In the genomic region with DNA sequence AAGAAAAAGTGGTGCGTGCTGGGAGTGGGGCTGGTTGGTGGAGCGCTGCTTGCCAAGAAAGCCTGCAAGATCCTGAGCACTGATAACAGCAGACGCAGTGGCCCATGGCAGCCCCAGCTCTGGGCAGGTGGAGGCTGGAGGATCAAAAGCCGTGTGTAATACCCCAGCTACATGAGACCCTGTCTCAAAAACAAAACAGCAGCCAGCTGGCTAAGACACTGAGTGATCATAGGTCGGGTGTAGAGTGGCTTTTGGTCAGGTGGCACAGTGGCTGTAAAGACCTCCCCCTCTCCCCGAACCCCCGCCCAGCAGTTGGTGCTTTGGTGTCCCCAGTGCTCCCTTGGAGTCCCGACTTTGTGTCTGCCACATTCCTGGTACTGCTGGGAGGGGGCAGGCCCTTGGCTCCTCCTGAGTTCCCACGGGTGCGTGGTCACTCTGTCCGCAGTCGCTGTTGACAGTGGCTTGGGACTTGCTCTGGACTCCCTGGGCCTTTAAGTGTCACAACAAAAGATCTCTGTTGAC, we compare ENCODE assay signal across 8 mouse cellular contexts. TPM values are rescaled to one million over a fixed set of nuclear protein-coding genes. Genes with fewer than 3 reads are reported as not detected.
DNase-seq lines count a peak whose midpoint lies in the region; ATAC-seq and TF ChIP-seq lines count a peak whose summit lies in the region.

No protein-coding gene starts in this region.

- peak overlapping the region; percentile 94 for H3K27ac ChIP-seq in heart, embryonic 13.5 days (replicated peaks)
- peak overlapping the region; percentile 56; the same call in 1 of the 2 replicates for H3K27ac ChIP-seq in CH12.LX (ENCODE audit: insufficient read depth, low read depth)
- peak overlapping the region; percentile 77 for H3K27ac ChIP-seq in embryonic fibroblast, embryonic 13.5 days (ENCODE audit: insufficient read depth, low read length)
- peak overlapping the region; percentile 92 for H3K27ac ChIP-seq in limb, embryonic 12.5 days
- H3K27ac ChIP-seq in neural tube, embryonic 15.5 days (replicated peaks) = peak overlapping the region; percentile 74

- in situ Hi-C loops in CH12.LX (cut with MboI; ENCODE audit: low pct_ligation_motif_present, low pct_unique_long_range_greater_than_20kb, low sequenced_read_pairs) = loop anchor here (5.0 kb wide), 1 partner anchor 73 kb away; no protein-coding TSS in a partner anchor

- no peaks in the 10 kb centered on the region for H3K9me3 ChIP-seq in heart, embryonic 13.5 days
- H3K9me3 ChIP-seq in CH12.LX (replicated peaks; ENCODE audit: low read length) = peaks cover 4% of the 10 kb centered on the region
- no peaks in the 10 kb centered on the region for H3K9me3 ChIP-seq in limb, embryonic 12.5 days
- H3K9me3 ChIP-seq in neural tube, embryonic 15.5 days (replicated peaks) = no peaks in the 10 kb centered on the region

- H3K36me3 ChIP-seq in heart, embryonic 13.5 days = peaks cover 26% of the 10 kb centered on the region
- H3K36me3 ChIP-seq in CH12.LX (replicated peaks in 1 of 2; ENCODE audit: control insufficient read depth in 1 of 2, insufficient read depth in 1 of 2, low read length in 1 of 2) = peaks cover 21 to 76% of the 10 kb centered on the region in 2 experiments
- H3K36me3 ChIP-seq in limb, embryonic 12.5 days = peaks cover 36% of the 10 kb centered on the region
- peaks cover 23% of the 10 kb centered on the region for H3K36me3 ChIP-seq in neural tube, embryonic 15.5 days

- no peak for TF ChIP-seq RAD21 in CH12.LX (IDR thresholded peaks at IDR 0.05; ENCODE audit: low read depth, low read length)

- ATAC-seq in heart, embryonic 13.5 days (ENCODE audit: extremely low read depth, insufficient number of reproducible peaks, low FRiP score, low TSS enrichment) = peak; percentile 28
- peak; percentile 44 for ATAC-seq in limb, embryonic 12.5 days (ENCODE audit: insufficient number of reproducible peaks, insufficient read depth, low FRiP score, low TSS enrichment, low read depth)
- ATAC-seq in neural tube, embryonic 15.5 days (ENCODE audit: low FRiP score) = peak; percentile 56

- DNase-seq in heart, adult 11 months = no peak
- no peak for DNase-seq in CH12.LX (ENCODE audit: extremely low read depth)
- DNase-seq in cerebellum, postnatal 14 days = no peak
- no peak for DNase-seq in cerebellum, adult 18-20 months

- TF ChIP-seq CTCF in CH12.LX (conservative IDR thresholded peaks at IDR 0.05 in 1 of 2, IDR thresholded peaks at IDR 0.05 in 1 of 2; ENCODE audit: low read depth in 2 of 2, low read length in 2 of 2) = no peak
- TF ChIP-seq CTCF in embryonic fibroblast, embryonic 13.5 days (IDR thresholded peaks at IDR 0.05; ENCODE audit: borderline replicate concordance, insufficient read depth, low read length) = no peak

- H3K4me2 ChIP-seq in heart, embryonic 13.5 days = peak overlapping the region; percentile 76
- peak overlapping the region; percentile 62 for H3K4me2 ChIP-seq in CH12.LX (ENCODE audit: insufficient read depth, low read depth, poor library complexity, severe bottlenecking)
- peak overlapping the region; percentile 71 for H3K4me2 ChIP-seq in limb, embryonic 12.5 days
- H3K4me2 ChIP-seq in neural tube, embryonic 15.5 days = peak overlapping the region; percentile 51

- H3K4me3 ChIP-seq in heart, embryonic 13.5 days = peak overlapping the region; percentile 51
- peak overlapping the region in 2 of 3 experiments; percentile 36 to 37 for H3K4me3 ChIP-seq in CH12.LX (replicated peaks in 1 of 3; ENCODE audit: low read depth in 2 of 3, low read length in 2 of 3, poor library complexity in 1 of 3)
- peak overlapping the region; percentile 23 for H3K4me3 ChIP-seq in embryonic fibroblast, embryonic 13.5 days (ENCODE audit: insufficient read depth, low read length)
- H3K4me3 ChIP-seq in limb, embryonic 12.5 days (replicated peaks) = peak overlapping the region; percentile 37
- peak overlapping the region; percentile 19; the same call in 1 of the 2 replicates for H3K4me3 ChIP-seq in neural tube, embryonic 15.5 days (replicated peaks)

- dilution Hi-C loops in CH12.LX (cut with MboI; ENCODE audit: extremely low pct_ligation_motif_present, extremely low pct_unique_long_range_greater_than_20kb, low sequenced_read_pairs) = no loop called here

- peaks cover 58% of the 10 kb centered on the region for H3K4me1 ChIP-seq in heart, embryonic 13.5 days
- peaks cover 30 to 62% of the 10 kb centered on the region in 2 experiments for H3K4me1 ChIP-seq in CH12.LX (ENCODE audit: control insufficient read depth in 1 of 2, insufficient read depth in 2 of 2)
- H3K4me1 ChIP-seq in embryonic fibroblast, embryonic 13.5 days (ENCODE audit: control insufficient read depth, insufficient read depth, low read length) = peaks cover 19% of the 10 kb centered on the region
- H3K4me1 ChIP-seq in limb, embryonic 12.5 days (replicated peaks) = peaks cover 39% of the 10 kb centered on the region
- peaks cover 50% of the 10 kb centered on the region for H3K4me1 ChIP-seq in neural tube, embryonic 15.5 days

- H3K79me2 ChIP-seq in CH12.LX (replicated peaks; ENCODE audit: control insufficient read depth, extremely low read depth, insufficient read depth, poor library complexity, severe bottlenecking) = peaks cover 24% of the 10 kb centered on the region

- peak overlapping the region; percentile 79 for H3K9ac ChIP-seq in heart, embryonic 13.5 days
- no peak overlapping the region for H3K9ac ChIP-seq in CH12.LX (ENCODE audit: insufficient read depth, low read depth)
- peak overlapping the region; percentile 42; the same call in 1 of the 2 replicates for H3K9ac ChIP-seq in limb, embryonic 12.5 days (replicated peaks)
- no peak overlapping the region for H3K9ac ChIP-seq in neural tube, embryonic 15.5 days (replicated peaks)

- WGBS in heart, embryonic 13.5 days = 2% methylated on average over 12 of the region's 12 CpGs
- WGBS in limb, embryonic 12.5 days = 2% methylated on average over 12 of the region's 12 CpGs
- 5% methylated on average over 12 of the region's 12 CpGs for WGBS in neural tube, embryonic 15.5 days

- TF ChIP-seq EP300 in CH12.LX (IDR thresholded peaks at IDR 0.05; ENCODE audit: low read length) = no peak

- no peak for TF ChIP-seq POLR2A in CH12.LX (IDR thresholded peaks at IDR 0.05; ENCODE audit: low read depth, low read length)
- TF ChIP-seq POLR2A in embryonic fibroblast, embryonic 13.5 days (IDR thresholded peaks at IDR 0.05; ENCODE audit: low read depth, low read length) = no peak

- no peaks in the 10 kb centered on the region for H3K27me3 ChIP-seq in heart, embryonic 13.5 days (replicated peaks)
- H3K27me3 ChIP-seq in CH12.LX (replicated peaks) = no peaks in the 10 kb centered on the region
- no peaks in the 10 kb centered on the region for H3K27me3 ChIP-seq in limb, embryonic 12.5 days
- H3K27me3 ChIP-seq in neural tube, embryonic 15.5 days (replicated peaks) = no peaks in the 10 kb centered on the region

TF ChIP-seq in CH12.LX, 34 proteins besides CTCF, POLR2A, EP300 and RAD21:
- TF ChIP-seq NRF1 (IDR thresholded peaks at IDR 0.05; ENCODE audit: low read depth, low read length) (no peak), ZKSCAN1 (IDR thresholded peaks at IDR 0.05; ENCODE audit: borderline replicate concordance, low read depth, low read length) (no peak), E2F4 (IDR thresholded peaks at IDR 0.05; ENCODE audit: insufficient replicate concordance, low read depth, low read length) (no peak), ZC3H11A (IDR thresholded peaks at IDR 0.05; ENCODE audit: low read depth, low read length) (no peak), CHD2 (IDR thresholded peaks at IDR 0.05; ENCODE audit: low read length) (no peak), MYC (IDR thresholded peaks at IDR 0.05; ENCODE audit: low read depth, low read length) (no peak), CHD1 (IDR thresholded peaks at IDR 0.05; ENCODE audit: low read depth, low read length) (no peak), ETS1 (conservative IDR thresholded peaks at IDR 0.05; ENCODE audit: low read depth, low read length) (no peak), SIN3A (IDR thresholded peaks at IDR 0.05; ENCODE audit: low read length) (no peak), MEF2A (IDR thresholded peaks at IDR 0.05; ENCODE audit: borderline replicate concordance, low read depth, low read length) (no peak), JUND (conservative IDR thresholded peaks at IDR 0.05; ENCODE audit: low read depth, low read length) (no peak), PAX5 (IDR thresholded peaks at IDR 0.05; ENCODE audit: low read length) (no peak), USF1 (IDR thresholded peaks at IDR 0.05; ENCODE audit: low read depth, low read length) (no peak), ZMIZ1 (IDR thresholded peaks at IDR 0.05; ENCODE audit: low read depth, low read length) (no peak), TCF12 (IDR thresholded peaks at IDR 0.05; ENCODE audit: low read depth, low read length) (no peak), TBP (conservative IDR thresholded peaks at IDR 0.05; ENCODE audit: low read depth, low read length) (no peak), ZNF384 (IDR thresholded peaks at IDR 0.05; ENCODE audit: low read depth, low read length) (no peak), KAT2A (IDR thresholded peaks at IDR 0.05; ENCODE audit: insufficient replicate concordance, low read length) (no peak), MAZ (IDR thresholded peaks at IDR 0.05; ENCODE audit: low read depth, low read length) (no peak)
TF ChIP-seq in CH12.LX: peak in this region for 0.

RNA-seq across cellular contexts. Expression of a gene that starts 23.8 kb away (rescaled TPM):
- 6.9 and 7.4 TPM in 2 replicates for polyA plus RNA-seq in heart, embryonic 13.5 days (2015; fragmentation: Nextera tagmentation; extraction: Ambion mirVana)
- total RNA-seq in CH12.LX (2012; rRNA removed) (11.3 and 11.8 TPM in 2 replicates), CH12.LX (2014; rRNA removed) (3.1 and 4.0 TPM in 2 replicates)
- polyA plus RNA-seq in CH12.LX (2012; ENCODE audit: insufficient read length, low read depth) = 12.8 and 18.7 TPM in 2 replicates
- polyA plus RNA-seq in embryonic fibroblast, embryonic 13.5 days (2011; ENCODE audit: insufficient read length, low read depth, missing spikeins) = 8.2 and 10.1 TPM in 2 replicates
- polyA plus RNA-seq in limb, embryonic 12.5 days (2016; fragmentation: Nextera tagmentation; extraction: Ambion mirVana) = 8.8 and 9.2 TPM in 2 replicates
- 12.4 and 12.7 TPM in 2 replicates for polyA plus RNA-seq in neural tube, embryonic 15.5 days (2015; fragmentation: Nextera tagmentation; extraction: Ambion mirVana)

RNA-seq across cellular contexts. Expression of a gene that starts 38.7 kb away (rescaled TPM):
- polyA plus RNA-seq in heart, embryonic 13.5 days (2015; fragmentation: Nextera tagmentation; extraction: Ambion mirVana) = 3.4 and 4.3 TPM in 2 replicates
- 10.9 and 11.3 TPM in 2 replicates for total RNA-seq in CH12.LX (2012; rRNA removed)
- 5.3 and 5.6 TPM in 2 replicates for total RNA-seq in CH12.LX (2014; rRNA removed)
- 20.3 and 23.4 TPM in 2 replicates for polyA plus RNA-seq in CH12.LX (2012; ENCODE audit: insufficient read length, low read depth)
- polyA plus RNA-seq in embryonic fibroblast, embryonic 13.5 days (2011; ENCODE audit: insufficient read length, low read depth, missing spikeins) = 34.1 and 38.3 TPM in 2 replicates
- 6.4 and 7.0 TPM in 2 replicates for polyA plus RNA-seq in limb, embryonic 12.5 days (2016; fragmentation: Nextera tagmentation; extraction: Ambion mirVana)
- polyA plus RNA-seq in neural tube, embryonic 15.5 days (2015; fragmentation: Nextera tagmentation; extraction: Ambion mirVana) = 4.8 and 6.0 TPM in 2 replicates

Comparison
In these comparisons a context has a peak if more than half of its experiments do, and no peak if none do; other contexts are left out.
1. H3K9ac ChIP-seq: peak in heart, embryonic 13.5 days (single experiment) and limb, embryonic 12.5 days (single experiment); none in CH12.LX (single experiment) and neural tube, embryonic 15.5 days (single experiment).
2. Peak in every context shown above with its lines, with median percentiles within 50 percentile points of each other: ATAC-seq, H3K27ac ChIP-seq, H3K4me2 ChIP-seq and H3K4me3 ChIP-seq.